8 mouse cellular contexts compared by ENCODE assay signal in the genomic region with DNA sequence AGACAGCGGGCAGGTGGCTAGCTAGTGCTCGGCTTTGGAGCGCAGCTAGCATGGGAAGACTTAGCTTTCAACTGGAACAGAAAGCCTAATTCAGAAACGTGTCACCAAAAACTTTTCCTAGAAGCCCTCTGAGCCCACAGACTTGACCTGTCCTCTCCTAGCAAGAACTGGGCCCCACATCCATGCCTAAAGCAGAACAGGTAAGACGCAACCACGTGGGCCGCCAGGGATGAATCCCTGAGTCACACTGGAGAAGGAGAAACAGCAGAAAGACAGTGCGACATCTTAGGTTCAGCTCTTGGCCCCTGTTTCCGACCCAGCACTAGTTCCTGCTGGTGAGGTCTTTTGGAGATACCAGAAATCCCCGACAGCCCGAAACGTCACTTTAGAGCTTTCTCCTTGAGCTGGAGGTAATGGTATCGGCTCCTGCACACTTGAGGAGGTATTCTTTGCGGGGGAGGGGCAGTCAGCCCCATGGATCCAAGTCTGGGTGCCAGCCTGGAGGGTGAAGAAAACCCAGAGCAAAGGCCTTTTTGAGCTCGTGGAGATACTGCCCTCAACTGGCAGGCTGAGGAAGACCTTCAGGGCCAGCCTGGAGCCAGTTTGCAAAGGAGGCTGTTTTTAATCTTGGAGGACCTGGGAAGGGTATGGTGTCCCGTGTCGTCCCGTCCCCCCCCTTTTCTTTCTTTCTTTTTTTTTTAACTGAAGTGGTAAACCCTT. TPM values are rescaled to one million over a fixed set of nuclear protein-coding genes. Genes with fewer than 3 reads are reported as not detected.
DNase-seq lines count a peak whose midpoint lies in the region; ATAC-seq and TF ChIP-seq lines count a peak whose summit lies in the region.

No protein-coding gene starts in this region.

- no peaks in the 10 kb centered on the region for H3K9me3 ChIP-seq in hindbrain, embryonic 10.5 days
- H3K9me3 ChIP-seq in lung, embryonic 15.5 days: no peaks in the 10 kb centered on the region

- no peaks in the 10 kb centered on the region for H3K27me3 ChIP-seq in cerebellum, adult 2 months (ENCODE audit: control insufficient read depth, insufficient read depth, low read length)
- H3K27me3 ChIP-seq in hindbrain, embryonic 10.5 days (ENCODE audit: insufficient read depth, poor library complexity, severe bottlenecking): peaks cover 16% of the 10 kb centered on the region
- H3K27me3 ChIP-seq in lung, embryonic 15.5 days: peaks cover 3% of the 10 kb centered on the region; the same call in 1 of the 2 replicates

- H3K4me1 ChIP-seq in cerebellum, adult 2 months (ENCODE audit: control insufficient read depth, insufficient read depth, low read length): peaks cover 2% of the 10 kb centered on the region; the same call in 1 of the 2 replicates
- peaks cover 12% of the 10 kb centered on the region for H3K4me1 ChIP-seq in hindbrain, embryonic 10.5 days (replicated peaks)
- H3K4me1 ChIP-seq in lung, embryonic 15.5 days: peaks cover 21% of the 10 kb centered on the region
- H3K4me1 ChIP-seq in olfactory bulb, adult 2 months (ENCODE audit: control insufficient read depth, insufficient read depth, low read length): peaks cover 18% of the 10 kb centered on the region

- peak; percentile 54; the same call in 1 of the 2 replicates for ATAC-seq in lung, embryonic 15.5 days (ENCODE audit: borderline replicate concordance, extremely low read depth, low FRiP score, low TSS enrichment)

- WGBS in cerebellum, adult 2 months: 40% methylated on average over 18 of the region's 18 CpGs
- WGBS in hindbrain, embryonic 10.5 days: 27% methylated on average over 18 of the region's 18 CpGs
- WGBS in lung, embryonic 15.5 days: 29% methylated on average over 18 of the region's 18 CpGs
- 41% methylated on average over 18 of the region's 18 CpGs for WGBS in olfactory bulb, adult 2 months

- DNase-seq in Muller cell, postnatal 12 days (ENCODE audit: inconsistent ontology term): peak; percentile 20
- DNase-seq in cerebellum, adult 2 months: peak; percentile 80 to 82
- DNase-seq in frontal cortex, adult 2 months (ENCODE audit: extremely low spot score in 1 of 2, low spot score in 1 of 2): peak; percentile 44 to 80
- peak; percentile 63 for DNase-seq in hindbrain, embryonic 10.5 days (ENCODE audit: low spot score)
- peak; percentile 29 for DNase-seq in layer of hippocampus, adult 9-11 months
- DNase-seq in urinary bladder, postnatal 14 days (ENCODE audit: low spot score): peak; percentile 82

- no peak overlapping the region for H3K27ac ChIP-seq in cerebellum, adult 2 months (ENCODE audit: insufficient read depth, low read length)
- peak overlapping the region; percentile 79; the same call in 1 of the 2 replicates for H3K27ac ChIP-seq in hindbrain, embryonic 10.5 days
- H3K27ac ChIP-seq in lung, embryonic 15.5 days: no peak overlapping the region
- H3K27ac ChIP-seq in olfactory bulb, adult 2 months (ENCODE audit: insufficient read depth, low read depth, low read length): no peak overlapping the region

- H3K9ac ChIP-seq in lung, embryonic 15.5 days: no peak overlapping the region

- no peaks in the 10 kb centered on the region for H3K36me3 ChIP-seq in hindbrain, embryonic 10.5 days
- no peaks in the 10 kb centered on the region for H3K36me3 ChIP-seq in lung, embryonic 15.5 days

- H3K4me3 ChIP-seq in cerebellum, adult 2 months (replicated peaks; ENCODE audit: insufficient read depth, low read depth, low read length): peak overlapping the region; percentile 71
- H3K4me3 ChIP-seq in hindbrain, embryonic 10.5 days: peak overlapping the region; percentile 52
- peak overlapping the region; percentile 41 for H3K4me3 ChIP-seq in lung, embryonic 15.5 days
- peak overlapping the region; percentile 47 for H3K4me3 ChIP-seq in olfactory bulb, adult 2 months (ENCODE audit: insufficient read depth, low read depth, low read length)

- H3K4me2 ChIP-seq in lung, embryonic 15.5 days: peak overlapping the region; percentile 88

- TF ChIP-seq CTCF in cerebellum, adult 2 months (IDR thresholded peaks at IDR 0.05; ENCODE audit: borderline replicate concordance, insufficient read depth, low read depth, low read length): peak; percentile 79
- peak; percentile 55 for TF ChIP-seq CTCF in olfactory bulb, adult 2 months (IDR thresholded peaks at IDR 0.05; ENCODE audit: insufficient read depth, low read depth, low read length)

- peak; percentile 23; the same call in 1 of the 2 replicates for TF ChIP-seq POLR2A in cerebellum, adult 2 months (IDR thresholded peaks at IDR 0.05; ENCODE audit: borderline replicate concordance, insufficient read depth, low read length)
- no peak for TF ChIP-seq POLR2A in olfactory bulb, adult 2 months (IDR thresholded peaks at IDR 0.05; ENCODE audit: insufficient read depth, low read depth, low read length)

RNA-seq across cellular contexts. Expression of a gene that starts 7.7 kb away (rescaled TPM):
- not detected in 2 replicates for polyA plus RNA-seq in cerebellum, adult 2 months (2012; rRNA removed)
- not detected in 2 replicates for polyA plus RNA-seq in frontal cortex, adult 2 months (2012; rRNA removed)
- not detected in 2 replicates for polyA plus RNA-seq in hindbrain, embryonic 10.5 days (2016; fragmentation: Nextera tagmentation; extraction: Ambion mirVana)
- polyA plus RNA-seq in lung, embryonic 15.5 days (2015; fragmentation: Nextera tagmentation; extraction: Ambion mirVana): not detected in 2 replicates
- not detected in 2 replicates for polyA plus RNA-seq in olfactory bulb, adult 2 months (2012; ENCODE audit: insufficient read depth, insufficient read length, low replicate concordance, missing spikeins)

RNA-seq across cellular contexts. Expression of a gene that starts 11.7 kb away (rescaled TPM):
- 132 and 163 TPM in 2 replicates for polyA plus RNA-seq in cerebellum, adult 2 months (2012; rRNA removed)
- polyA plus RNA-seq in frontal cortex, adult 2 months (2012; rRNA removed): 7.6 and 10.5 TPM in 2 replicates
- polyA plus RNA-seq in hindbrain, embryonic 10.5 days (2016; fragmentation: Nextera tagmentation; extraction: Ambion mirVana): 51.0 and 125 TPM in 2 replicates
- 6.2 and 7.5 TPM in 2 replicates for polyA plus RNA-seq in lung, embryonic 15.5 days (2015; fragmentation: Nextera tagmentation; extraction: Ambion mirVana)
- polyA plus RNA-seq in olfactory bulb, adult 2 months (2012; ENCODE audit: insufficient read depth, insufficient read length, low replicate concordance, missing spikeins): not detected in 2 replicates

RNA-seq across cellular contexts. Expression of a gene that starts 12.4 kb away (rescaled TPM):
- polyA plus RNA-seq in cerebellum, adult 2 months (2012; rRNA removed): 2.4 and 3.6 TPM in 2 replicates
- polyA plus RNA-seq in frontal cortex, adult 2 months (2012; rRNA removed): 2.9 and 3.2 TPM in 2 replicates
- 7.0 and 8.5 TPM in 2 replicates for polyA plus RNA-seq in hindbrain, embryonic 10.5 days (2016; fragmentation: Nextera tagmentation; extraction: Ambion mirVana)
- 12.7 and 14.3 TPM in 2 replicates for polyA plus RNA-seq in lung, embryonic 15.5 days (2015; fragmentation: Nextera tagmentation; extraction: Ambion mirVana)
- not detected in 2 replicates for polyA plus RNA-seq in olfactory bulb, adult 2 months (2012; ENCODE audit: insufficient read depth, insufficient read length, low replicate concordance, missing spikeins)

RNA-seq across cellular contexts. Expression of a gene that starts 52.4 kb away (rescaled TPM):
- 192 and 196 TPM in 2 replicates for polyA plus RNA-seq in cerebellum, adult 2 months (2012; rRNA removed)
- 174 and 196 TPM in 2 replicates for polyA plus RNA-seq in frontal cortex, adult 2 months (2012; rRNA removed)
- 77.9 and 82.0 TPM in 2 replicates for polyA plus RNA-seq in hindbrain, embryonic 10.5 days (2016; fragmentation: Nextera tagmentation; extraction: Ambion mirVana)
- polyA plus RNA-seq in lung, embryonic 15.5 days (2015; fragmentation: Nextera tagmentation; extraction: Ambion mirVana): 66.4 and 68.7 TPM in 2 replicates
- 89.8 and 428 TPM in 2 replicates for polyA plus RNA-seq in olfactory bulb, adult 2 months (2012; ENCODE audit: insufficient read depth, insufficient read length, low replicate concordance, missing spikeins)

RNA-seq across cellular contexts. Expression of a gene that starts 52.6 kb away (rescaled TPM):
- polyA plus RNA-seq in cerebellum, adult 2 months (2012; rRNA removed): 4.3 and 4.5 TPM in 2 replicates
- 3.8 and 4.7 TPM in 2 replicates for polyA plus RNA-seq in frontal cortex, adult 2 months (2012; rRNA removed)
- polyA plus RNA-seq in hindbrain, embryonic 10.5 days (2016; fragmentation: Nextera tagmentation; extraction: Ambion mirVana): 6.1 and 10.0 TPM in 2 replicates
- polyA plus RNA-seq in lung, embryonic 15.5 days (2015; fragmentation: Nextera tagmentation; extraction: Ambion mirVana): 10.1 and 12.6 TPM in 2 replicates
- polyA plus RNA-seq in olfactory bulb, adult 2 months (2012; ENCODE audit: insufficient read depth, insufficient read length, low replicate concordance, missing spikeins): not detected in 2 replicates

Comparison
In these comparisons a context has a peak if more than half of its experiments do, and no peak if none do; other contexts are left out.
1. DNase-seq: peak in every context shown above with its lines; median percentile 82 in urinary bladder, postnatal 14 days; 81 in cerebellum, adult 2 months; 63 in hindbrain, embryonic 10.5 days; 62 in frontal cortex, adult 2 months; 29 in layer of hippocampus, adult 9-11 months; 20 in Muller cell, postnatal 12 days.